Mouse (Mus musculus): ENCODE measurements around the gene Tjp3. TPM values are rescaled to one million over a fixed set of nuclear protein-coding genes. Genes with fewer than 3 reads are reported as not detected.

Tjp3 gene
- polyA plus RNA-seq, 1 experiment from 2014 or later = 9.7 TPM

DNA sequence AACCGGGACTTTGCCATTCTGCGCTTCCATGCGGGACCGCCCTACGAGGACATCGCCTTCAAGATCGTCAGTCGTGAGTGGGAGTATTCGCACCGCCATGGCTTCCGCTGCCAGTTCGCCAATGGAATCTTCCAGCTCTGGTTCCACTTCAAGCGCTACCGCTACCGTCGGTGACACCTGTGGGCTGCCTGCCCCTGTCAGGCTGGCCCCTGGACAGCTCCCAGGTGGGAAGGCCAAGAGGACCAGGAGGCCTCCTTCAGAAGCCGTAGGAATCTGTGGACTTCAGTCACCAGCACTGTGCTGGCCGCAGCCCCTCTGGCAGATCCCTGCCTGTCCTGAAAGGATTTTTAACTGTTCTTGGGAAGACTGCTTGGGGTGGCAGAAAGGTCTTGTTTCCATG lies 34.4 kb upstream of the Tjp3 start:
- H3K27me3 ChIP-seq = no peaks in the 10 kb centered on the region
- H3K4me2 ChIP-seq = no peak overlapping the region
- no peak overlapping the region for H3K27ac ChIP-seq
- no peaks in the 10 kb centered on the region for H3K9me3 ChIP-seq
- peaks cover 12% of the 10 kb centered on the region for H3K4me1 ChIP-seq
- no peak for ATAC-seq (ENCODE audit: low FRiP score)
- no peak overlapping the region for H3K9ac ChIP-seq
- no peak overlapping the region for H3K4me3 ChIP-seq (replicated peaks)
- peaks cover 56% of the 10 kb centered on the region for H3K36me3 ChIP-seq (replicated peaks)
- WGBS = 94% methylated on average over 18 of the region's 18 CpGs

DNA sequence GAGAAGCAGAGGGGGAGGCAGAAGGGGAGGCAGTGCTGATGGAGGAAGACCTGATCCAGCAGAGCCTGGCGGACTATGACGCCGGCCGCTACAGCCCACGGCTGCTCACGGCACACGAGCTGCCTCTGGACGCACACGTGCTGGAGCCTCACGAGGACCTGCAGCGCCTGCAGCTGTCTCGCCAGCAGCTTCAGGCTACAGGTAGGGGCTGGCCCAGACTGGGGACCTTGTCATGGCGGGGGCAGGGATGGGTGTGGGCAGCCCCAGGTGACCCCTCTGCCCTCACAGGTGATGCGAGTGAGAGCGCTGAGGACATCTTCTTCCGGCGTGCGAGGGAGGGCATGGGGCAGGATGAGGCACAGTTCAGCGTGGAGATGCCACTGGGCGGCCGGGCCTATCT lies 33.8 kb upstream of the Tjp3 start:
- H3K4me3 ChIP-seq (replicated peaks) = no peak overlapping the region

DNA sequence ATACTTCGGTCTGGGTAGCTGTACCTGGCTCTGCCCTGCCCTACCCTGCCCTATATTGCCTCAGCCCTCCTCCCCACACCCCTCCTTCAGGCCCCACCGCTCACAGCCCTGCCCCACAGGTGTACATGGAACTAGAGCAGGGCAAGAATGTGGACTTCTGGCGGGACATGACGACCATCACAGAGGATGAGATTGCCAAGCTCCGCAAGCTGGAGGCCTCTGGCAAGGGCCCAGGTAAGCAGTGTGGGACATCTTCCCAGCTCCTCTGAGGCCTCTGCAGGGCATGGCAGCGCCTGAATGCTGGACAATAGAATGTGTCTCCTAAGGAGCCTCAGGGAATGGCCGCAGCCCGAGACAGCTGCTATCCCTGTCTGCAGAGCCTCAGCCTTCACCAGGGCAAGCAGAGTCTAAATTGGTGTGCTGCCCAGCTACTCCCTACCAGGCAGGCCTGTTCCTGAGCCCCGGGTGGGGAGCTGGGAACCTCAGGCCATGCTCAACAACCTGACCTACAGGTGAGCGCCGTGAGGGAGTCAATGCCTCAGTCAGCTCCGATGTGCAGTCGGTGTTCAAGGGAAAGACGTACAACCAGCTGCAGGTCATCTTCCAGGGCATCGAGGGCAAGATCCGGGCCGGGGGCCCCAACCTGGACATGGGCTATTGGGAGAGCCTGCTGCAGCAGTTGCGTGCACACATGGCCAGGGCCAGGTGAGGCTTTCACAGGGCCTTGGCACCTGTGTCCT lies 32.6 kb upstream of the Tjp3 start:
- Histone ChIP-seq H3K9me3 (no peaks in the 10 kb centered on the region), H3K4me1 (peaks cover 23% of the 10 kb centered on the region), H3K27ac (no peak overlapping the region), H3K4me3 (replicated peaks) (no peak overlapping the region; the same call in 1 of the 2 replicates), H3K27me3 (no peaks in the 10 kb centered on the region), H3K4me2 (no peak overlapping the region), H3K9ac (no peak overlapping the region), H3K36me3 (replicated peaks) (peaks cover 56% of the 10 kb centered on the region)
- no peak for ATAC-seq (ENCODE audit: low FRiP score)
- WGBS = 95% methylated on average over 18 of the region's 18 CpGs

More for the DNA sequence above, 33.8 kb upstream of the Tjp3 start:
- Histone ChIP-seq H3K9ac (no peak overlapping the region), H3K27ac (no peak overlapping the region), H3K4me2 (no peak overlapping the region), H3K9me3 (no peaks in the 10 kb centered on the region), H3K4me1 (peaks cover 12% of the 10 kb centered on the region), H3K27me3 (no peaks in the 10 kb centered on the region), H3K36me3 (replicated peaks) (peaks cover 56% of the 10 kb centered on the region)
- ATAC-seq (ENCODE audit: low FRiP score) = no peak
- WGBS = 96% methylated on average over 21 of the region's 21 CpGs

DNA sequence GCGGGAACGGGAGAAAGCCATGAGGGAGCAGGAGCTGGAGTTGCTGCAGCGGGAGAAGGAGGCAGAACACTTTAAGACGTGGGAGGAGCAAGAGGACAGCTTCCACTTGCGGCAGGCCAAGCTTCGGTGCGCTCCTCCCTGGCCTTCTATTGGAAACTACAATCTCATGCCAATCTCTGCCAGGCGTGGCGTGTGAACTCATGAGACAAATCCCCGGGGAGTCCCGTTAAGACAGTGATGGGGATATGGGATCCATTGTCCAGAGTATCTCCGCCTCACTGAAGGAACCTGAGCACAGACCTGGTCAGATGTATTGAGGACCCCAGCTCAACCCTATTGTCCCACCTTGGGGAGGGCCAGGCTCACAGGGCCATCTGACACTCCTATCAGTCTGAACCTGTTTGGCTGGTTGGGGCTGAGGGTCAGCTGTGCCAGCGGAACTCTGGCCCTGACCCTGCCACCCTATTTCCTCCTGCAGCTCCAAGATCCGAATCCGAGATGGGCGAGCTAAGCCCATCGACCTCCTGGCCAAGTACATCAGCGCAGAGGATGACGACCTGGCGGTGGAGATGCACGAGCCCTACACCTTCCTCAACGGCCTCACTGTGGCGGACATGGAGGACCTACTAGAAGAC lies 31.9 kb upstream of the Tjp3 start:
- no peak for ATAC-seq (ENCODE audit: low FRiP score)
- Histone ChIP-seq H3K9ac (no peak overlapping the region), H3K4me3 (replicated peaks) (no peak overlapping the region; the same call in 1 of the 2 replicates), H3K27me3 (no peaks in the 10 kb centered on the region), H3K9me3 (no peaks in the 10 kb centered on the region), H3K27ac (no peak overlapping the region), H3K36me3 (replicated peaks) (peaks cover 56% of the 10 kb centered on the region), H3K4me2 (no peak overlapping the region), H3K4me1 (peaks cover 24% of the 10 kb centered on the region)
- WGBS = 93% methylated on average over 23 of the region's 23 CpGs

DNA sequence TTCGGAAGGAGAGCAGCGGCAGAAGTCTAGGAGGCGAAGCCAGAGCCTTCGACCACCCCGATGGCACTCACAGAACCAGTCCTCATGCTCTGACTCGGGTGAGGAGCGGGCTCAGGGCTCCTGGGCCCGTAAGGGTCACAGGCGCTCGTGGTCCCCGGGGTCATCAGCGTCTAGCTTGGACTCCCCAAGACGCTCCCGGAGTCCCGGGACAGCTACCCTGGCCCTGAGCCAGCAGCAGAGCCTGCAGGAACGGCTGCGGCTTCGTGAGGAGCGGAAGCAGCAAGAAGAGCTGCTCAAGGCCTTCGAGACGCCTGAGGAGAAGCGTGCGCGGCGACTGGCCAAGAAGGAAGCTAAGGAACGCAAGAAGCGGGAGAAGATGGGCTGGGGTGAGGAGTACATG lies 31.1 kb upstream of the Tjp3 start:
- peaks cover 24% of the 10 kb centered on the region for H3K4me1 ChIP-seq
- H3K4me3 ChIP-seq (replicated peaks) = peak overlapping the region; percentile 96
- H3K27ac ChIP-seq = no peak overlapping the region
- no peak overlapping the region; the same call in 1 of the 2 replicates for H3K4me2 ChIP-seq
- WGBS = 96% methylated on average over 27 of the region's 27 CpGs
- H3K27me3 ChIP-seq = no peaks in the 10 kb centered on the region
- H3K36me3 ChIP-seq (replicated peaks) = peaks cover 62% of the 10 kb centered on the region
- no peak for ATAC-seq (ENCODE audit: low FRiP score)
- no peak overlapping the region for H3K9ac ChIP-seq
- H3K9me3 ChIP-seq = no peaks in the 10 kb centered on the region

DNA sequence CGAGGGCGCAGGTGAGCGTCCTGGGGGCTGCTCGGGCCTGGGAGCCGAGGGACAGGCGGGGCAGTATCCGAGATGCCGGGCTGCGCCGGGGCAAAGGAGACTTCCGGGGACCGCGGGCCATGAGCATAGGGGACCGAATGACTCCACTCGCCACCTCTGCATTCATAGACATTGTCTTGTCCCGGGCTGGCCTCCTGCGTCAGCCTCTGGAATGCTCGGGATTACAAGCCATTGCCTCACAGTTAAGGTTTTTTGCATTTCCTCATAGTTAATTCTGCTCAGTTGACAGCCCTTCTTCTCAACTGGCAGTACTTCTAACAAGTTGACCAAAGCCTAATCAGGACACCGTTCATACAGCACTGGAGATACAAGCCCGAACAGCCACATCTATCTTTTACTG lies 30.1 kb upstream of the Tjp3 start:
- Histone ChIP-seq H3K36me3 (replicated peaks) (peaks cover 53% of the 10 kb centered on the region), H3K9me3 (no peaks in the 10 kb centered on the region), H3K4me1 (peaks cover 33% of the 10 kb centered on the region), H3K9ac (peak overlapping the region; percentile 79), H3K4me2 (peak overlapping the region; percentile 77), H3K27me3 (peaks cover 6% of the 10 kb centered on the region; the same call in 1 of the 2 replicates), H3K27ac (peak overlapping the region; percentile 88), H3K4me3 (replicated peaks) (peak overlapping the region; percentile 96)
- 4% methylated on average over 19 of the region's 20 CpGs for WGBS
- no peak; the same call in 1 of the 2 replicates for ATAC-seq (ENCODE audit: low FRiP score)

DNA sequence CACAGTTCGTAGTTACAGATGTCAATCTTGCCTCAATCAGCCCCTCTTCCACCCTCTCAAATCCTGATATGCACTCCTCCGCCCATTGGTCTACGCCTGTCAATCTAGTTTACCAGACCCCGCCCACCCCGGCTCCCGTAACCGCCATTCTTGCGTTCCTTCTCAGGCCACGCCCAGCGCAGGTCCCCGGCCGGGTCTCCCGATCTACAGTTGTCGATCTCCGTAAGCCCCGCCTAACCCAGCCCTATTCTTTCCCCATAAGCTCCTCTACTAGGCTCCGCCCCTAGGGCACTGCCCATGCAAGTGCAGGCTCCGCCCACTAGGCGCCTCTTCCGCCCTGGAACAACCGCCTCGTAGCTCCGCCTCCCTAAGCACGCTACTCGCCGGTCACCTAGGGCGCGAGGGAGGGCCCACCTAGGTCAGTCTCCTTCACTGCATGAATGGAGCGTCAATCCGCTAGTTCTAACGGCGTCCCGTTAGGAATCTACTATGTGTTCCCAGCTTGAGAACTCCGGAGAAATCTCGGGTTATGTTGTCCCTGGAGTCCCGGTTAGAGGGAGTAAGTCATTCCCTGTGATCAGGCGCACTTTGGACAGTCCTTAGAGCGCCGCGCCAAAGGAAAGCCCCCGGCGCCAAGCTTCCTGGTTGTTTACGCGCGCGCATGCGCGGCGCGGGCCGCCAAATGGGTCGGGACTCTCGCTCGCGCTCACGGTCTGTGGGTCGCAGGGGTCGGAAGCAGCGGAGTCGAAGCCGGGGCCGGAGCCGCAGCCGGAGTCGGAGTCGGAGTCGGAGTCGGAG lies 29.4 kb upstream of the Tjp3 start, which contains the start of gene Cactin:
TSS of gene Cactin (plus strand) at position 554 of the 798 bp plus-strand sequence.
- peak within 1 kb of the TSS; percentile 88 for H3K27ac ChIP-seq
- peaks cover 6% of the 10 kb centered on the region; the same call in 1 of the 2 replicates for H3K27me3 ChIP-seq
- H3K36me3 ChIP-seq (replicated peaks) = peaks cover 49% of the 10 kb centered on the region
- H3K4me3 ChIP-seq (replicated peaks) = peak within 1 kb of the TSS; percentile 96
- under 1% methylated on average over 68 of the region's 68 CpGs for WGBS
- no peaks in the 10 kb centered on the region for H3K9me3 ChIP-seq
- H3K4me1 ChIP-seq = peaks cover 38% of the 10 kb centered on the region
- peak within 1 kb of the TSS; percentile 77 for H3K4me2 ChIP-seq
- H3K9ac ChIP-seq = peak within 1 kb of the TSS; percentile 79
- peak; percentile 93 for ATAC-seq (ENCODE audit: low FRiP score)

DNA sequence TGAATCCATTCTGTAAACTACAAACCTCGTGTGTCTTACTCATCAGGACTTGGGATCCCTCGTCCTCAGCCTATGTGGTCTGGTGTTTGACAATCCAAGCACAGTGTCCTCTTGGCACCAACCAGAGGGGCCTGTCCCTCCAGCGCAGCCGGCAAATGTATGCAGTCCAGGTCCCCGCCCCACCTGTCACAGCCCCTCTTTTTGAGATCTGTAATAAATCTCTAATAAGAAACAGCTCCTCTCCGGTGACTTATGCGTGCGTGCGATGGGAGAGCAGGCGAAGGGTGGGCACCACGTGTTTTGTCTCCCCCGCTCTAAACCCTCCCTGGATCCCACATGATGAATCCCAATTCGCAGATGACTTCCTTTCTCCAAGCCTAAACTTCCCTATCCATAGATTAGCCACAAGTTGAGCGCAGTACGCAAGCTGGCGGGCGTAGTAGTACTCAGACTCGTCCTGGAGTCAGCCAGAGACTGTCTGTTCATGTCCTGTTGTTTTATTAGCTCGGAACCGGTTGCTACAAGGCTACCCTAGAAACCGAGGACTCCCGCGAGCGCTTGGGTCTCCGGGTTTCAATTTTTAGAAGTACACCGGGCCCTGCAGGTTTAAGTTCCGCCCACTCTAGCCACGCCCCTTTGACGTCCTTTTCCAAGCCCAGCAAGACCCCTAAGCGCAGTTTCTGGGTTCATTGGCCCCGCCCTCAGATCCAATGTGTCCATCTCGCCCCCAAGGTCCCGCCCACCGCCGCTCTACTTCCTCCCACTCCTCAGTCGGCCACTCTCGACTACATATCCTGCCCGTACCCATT lies 28.6 kb upstream of the Tjp3 start:
- 2% methylated on average over 38 of the region's 38 CpGs for WGBS
- H3K4me3 ChIP-seq (replicated peaks) = peak overlapping the region; percentile 96
- H3K27ac ChIP-seq = peak overlapping the region; percentile 88
- peak overlapping the region; percentile 77 for H3K4me2 ChIP-seq
- no peaks in the 10 kb centered on the region for H3K9me3 ChIP-seq
- peaks cover 49% of the 10 kb centered on the region for H3K36me3 ChIP-seq (replicated peaks)
- H3K9ac ChIP-seq = peak overlapping the region; percentile 21
- H3K4me1 ChIP-seq = peaks cover 38% of the 10 kb centered on the region
- H3K27me3 ChIP-seq = peaks cover 6% of the 10 kb centered on the region; the same call in 1 of the 2 replicates
- ATAC-seq (ENCODE audit: low FRiP score) = peak; percentile 1; the same call in 1 of the 2 replicates

DNA sequence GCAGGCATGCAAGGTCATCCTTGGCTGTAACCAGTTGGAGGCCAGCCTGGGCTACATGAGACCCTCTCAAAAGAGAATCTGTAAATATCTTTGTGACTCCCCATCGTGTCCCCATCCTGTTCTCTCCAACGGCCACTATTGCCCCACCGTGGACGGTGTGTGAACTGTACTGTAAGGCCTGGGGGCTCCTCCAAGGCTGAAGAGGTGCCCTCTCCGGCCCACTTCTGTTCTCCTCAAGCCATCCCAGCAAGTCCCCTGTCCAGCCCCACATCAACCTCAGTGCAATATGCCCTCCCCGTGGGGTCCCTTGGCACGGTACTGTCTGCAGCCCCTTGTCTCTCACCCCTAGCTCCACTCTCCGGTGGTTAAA lies 27.9 kb upstream of the Tjp3 start:
- H3K4me3 ChIP-seq (replicated peaks) = peak overlapping the region; percentile 96
- peak overlapping the region; percentile 77 for H3K4me2 ChIP-seq
- H3K27ac ChIP-seq = peak overlapping the region; percentile 88
- no peaks in the 10 kb centered on the region for H3K9me3 ChIP-seq
- no peak for ATAC-seq (ENCODE audit: low FRiP score)
- 43% methylated on average over 8 of the region's 8 CpGs for WGBS
- H3K9ac ChIP-seq = peak overlapping the region; percentile 21
- peaks cover 6% of the 10 kb centered on the region; the same call in 1 of the 2 replicates for H3K27me3 ChIP-seq
- peaks cover 38% of the 10 kb centered on the region for H3K4me1 ChIP-seq
- peaks cover 48% of the 10 kb centered on the region for H3K36me3 ChIP-seq (replicated peaks)

DNA sequence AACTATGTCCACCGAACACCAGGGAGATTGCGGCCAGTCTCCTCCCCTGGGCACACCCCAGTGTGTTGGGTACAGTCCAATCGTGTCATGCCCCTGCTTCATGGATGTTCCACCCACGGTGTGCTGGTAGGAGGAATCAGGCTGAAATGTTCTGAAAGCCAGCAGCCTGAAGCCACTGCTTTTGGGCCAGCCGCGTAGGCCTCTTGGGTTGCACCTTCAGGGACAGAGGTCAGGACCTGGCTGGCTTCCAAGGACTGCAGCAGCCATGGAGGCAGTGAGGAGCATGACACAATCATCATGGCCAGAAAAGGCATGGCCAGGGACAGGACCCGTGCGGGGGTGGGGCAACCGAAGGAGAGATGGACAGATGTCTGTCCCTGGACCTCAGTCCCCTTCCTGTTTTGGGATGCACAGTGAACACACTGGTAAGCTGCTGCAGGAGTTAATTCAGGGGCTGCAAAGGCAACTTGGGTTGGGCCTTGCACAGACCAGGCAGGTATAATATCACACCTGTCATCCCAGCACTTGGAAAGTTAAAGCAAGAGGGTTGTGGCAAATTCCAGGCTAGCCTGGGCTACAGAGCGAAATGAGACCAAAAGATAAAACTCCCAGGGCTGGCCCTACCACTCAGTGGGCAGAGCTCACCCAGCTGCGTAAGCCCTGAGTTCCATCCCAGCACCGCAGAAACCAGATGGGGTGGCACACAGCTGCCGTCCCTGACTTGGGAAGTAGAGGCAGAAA lies 27.4 kb upstream of the Tjp3 start:
- peak overlapping the region; percentile 88 for H3K27ac ChIP-seq
- H3K4me1 ChIP-seq = peaks cover 38% of the 10 kb centered on the region
- H3K9ac ChIP-seq = peak overlapping the region; percentile 21
- peaks cover 48% of the 10 kb centered on the region for H3K36me3 ChIP-seq (replicated peaks)
- no peak for ATAC-seq (ENCODE audit: low FRiP score)
- 90% methylated on average over 13 of the region's 13 CpGs for WGBS
- peak overlapping the region; percentile 77 for H3K4me2 ChIP-seq
- peak overlapping the region; percentile 96 for H3K4me3 ChIP-seq (replicated peaks)
- H3K27me3 ChIP-seq = peaks cover 6% of the 10 kb centered on the region; the same call in 1 of the 2 replicates
- H3K9me3 ChIP-seq = no peaks in the 10 kb centered on the region

DNA sequence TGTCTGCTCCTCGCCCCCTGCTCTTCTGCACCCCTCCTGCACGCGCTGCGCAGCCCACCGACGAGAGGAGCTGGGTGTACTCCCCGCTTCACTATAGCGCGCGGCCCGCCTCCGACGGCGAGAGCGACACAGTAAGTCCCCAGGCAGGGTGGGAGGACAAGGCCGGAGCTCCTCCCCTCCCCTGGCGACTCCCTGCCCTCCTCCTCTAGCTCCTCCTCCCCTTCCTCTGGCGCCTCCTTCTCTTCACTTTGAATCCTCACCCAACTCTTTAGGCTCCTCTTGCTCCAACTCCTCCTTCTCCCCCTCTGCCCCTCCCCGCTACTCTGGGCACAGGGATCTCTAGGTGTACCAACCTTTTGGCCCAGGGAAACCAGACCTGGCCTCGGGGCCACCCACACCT lies 25.9 kb upstream of the Tjp3 start:
- H3K9ac ChIP-seq = peak overlapping the region; percentile 22; the same call in 1 of the 2 replicates
- H3K4me3 ChIP-seq (replicated peaks) = no peak overlapping the region
- peak overlapping the region; percentile 32 for H3K4me2 ChIP-seq
- no peak for ATAC-seq (ENCODE audit: low FRiP score)
- no peak overlapping the region for H3K27ac ChIP-seq
- WGBS = 10% methylated on average over 20 of the region's 20 CpGs
- H3K9me3 ChIP-seq = no peaks in the 10 kb centered on the region
- H3K36me3 ChIP-seq (replicated peaks) = peaks cover 48% of the 10 kb centered on the region
- H3K4me1 ChIP-seq = peaks cover 35% of the 10 kb centered on the region
- peaks cover 6% of the 10 kb centered on the region; the same call in 1 of the 2 replicates for H3K27me3 ChIP-seq
